Mouse (Mus musculus) E14TG2a.4 (cell line): Measurements from ENCODE around the gene Fuca1.

Experiments used
- H3K27me3 ChIP-seq: 2 replicates; pipeline ENCODE4 v1.6.1; 2014; ENCODE audit warnings: low read length, control low read depth; ENCODE audit not compliant: insufficient read depth
- H3K36me3 ChIP-seq: 2 replicates; pipeline ENCODE4 v1.6.1; 2014; ENCODE audit warnings: low read length, control low read depth; ENCODE audit not compliant: insufficient read depth
- H3K4me1 ChIP-seq: replicated peaks from 2 replicates; pipeline ENCODE4 v1.6.1; 2014; ENCODE audit warnings: low read depth, low read length, control low read depth
- H3K4me3 ChIP-seq: replicated peaks from 2 replicates; pipeline ENCODE4 v1.5.1; 2014; ENCODE audit warnings: mild to moderate bottlenecking, low read length
- H3K9me3 ChIP-seq: 2 replicates; pipeline ENCODE4 v1.6.1; 2014; ENCODE audit warnings: low read length, control low read depth
- CTCF ChIP-seq: conservative IDR thresholded peaks from 2 replicates; pipeline ENCODE4 v1.5.1; 2014; ENCODE audit warnings: low read length
- NANOG ChIP-seq: IDR thresholded peaks from 2 replicates; pipeline ENCODE4 v1.6.1; 2014; ENCODE audit warnings: borderline replicate concordance, low read length, mixed read lengths
- POU5F1 ChIP-seq: IDR thresholded peaks from 2 replicates; pipeline ENCODE4 v1.6.1; 2014; ENCODE audit warnings: low read length, borderline replicate concordance

Fuca1 gene

DNA sequence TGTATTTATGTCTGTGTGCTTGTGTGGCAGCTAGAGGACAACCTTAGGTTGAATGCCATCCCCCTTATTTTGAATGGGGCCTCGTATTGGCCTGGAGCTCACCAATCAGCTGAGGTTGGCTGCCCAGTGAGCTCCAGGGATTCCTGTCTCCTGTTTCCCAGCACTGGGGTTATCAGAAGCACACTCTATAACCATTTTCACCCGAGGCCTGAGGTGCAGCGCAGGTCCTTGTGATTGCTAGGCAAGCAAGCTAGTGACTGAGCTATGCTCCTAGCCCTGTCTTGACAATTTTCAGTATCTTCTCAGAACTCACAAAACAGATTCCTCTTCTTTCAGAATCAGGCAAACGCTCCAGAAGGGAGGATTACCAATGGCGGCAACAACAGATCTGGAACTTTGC, 64.0 kb downstream of the Fuca1 start:
- H3K9me3 ChIP-seq = no peaks in the 10 kb centered on the region
- H3K4me1 ChIP-seq = peaks cover 37% of the 10 kb centered on the region
- H3K27me3 ChIP-seq = no peaks in the 10 kb centered on the region
- H3K36me3 ChIP-seq = peaks cover 44% of the 10 kb centered on the region
- no peak for TF ChIP-seq NANOG
- no peak for TF ChIP-seq POU5F1
- TF ChIP-seq CTCF = no peak
- H3K4me3 ChIP-seq = no peak overlapping the region

DNA sequence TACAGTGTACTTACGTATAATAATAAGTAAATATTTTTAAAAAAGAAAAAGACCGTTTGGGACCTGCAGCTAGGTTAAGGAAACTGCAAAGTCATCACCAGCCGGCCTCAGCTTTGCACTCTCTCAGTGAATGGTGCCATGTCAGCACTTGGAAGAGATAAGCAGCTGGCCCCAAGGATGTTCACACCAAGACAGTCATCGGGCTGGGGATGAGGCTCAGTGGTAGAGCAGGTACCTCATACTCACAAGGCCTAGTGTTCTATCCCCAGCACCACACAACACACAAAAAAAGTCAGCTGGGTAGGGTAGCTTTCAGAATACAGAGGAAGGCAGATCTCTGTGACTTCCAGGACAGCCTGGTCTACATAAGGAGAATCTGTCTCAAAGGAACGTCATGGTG, 64.7 kb downstream of the Fuca1 start:
- no peak for TF ChIP-seq POU5F1
- no peak for TF ChIP-seq NANOG
- no peak for TF ChIP-seq CTCF
- Histone ChIP-seq H3K27me3 (no peaks in the 10 kb centered on the region), H3K36me3 (peaks cover 44% of the 10 kb centered on the region), H3K9me3 (no peaks in the 10 kb centered on the region), H3K4me3 (no peak overlapping the region), H3K4me1 (peaks cover 37% of the 10 kb centered on the region)

DNA sequence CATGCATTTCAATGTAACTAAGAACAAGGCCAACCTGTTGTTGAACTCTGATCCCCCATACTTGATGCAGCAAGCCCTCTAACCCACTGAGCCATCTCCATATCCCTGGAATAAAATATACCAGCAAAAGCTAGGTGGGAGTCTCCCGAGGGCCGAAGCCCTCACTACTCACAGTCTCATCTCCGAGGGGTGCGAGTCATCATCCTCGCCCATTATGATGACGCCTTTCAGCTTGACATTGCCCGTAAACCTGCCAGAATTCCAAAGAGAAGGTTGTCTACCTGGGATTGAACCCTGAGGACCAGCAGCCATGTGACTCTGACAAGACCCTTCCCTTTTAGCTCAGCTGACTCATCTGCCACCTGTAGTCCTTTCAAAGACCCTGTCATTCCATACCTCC, 65.2 kb downstream of the Fuca1 start:
- TF ChIP-seq NANOG (no peak), POU5F1 (no peak), CTCF (no peak)
- peak overlapping the region; percentile 99 for H3K4me3 ChIP-seq
- peaks cover 37% of the 10 kb centered on the region for H3K4me1 ChIP-seq
- H3K27me3 ChIP-seq = no peaks in the 10 kb centered on the region
- peaks cover 43% of the 10 kb centered on the region for H3K36me3 ChIP-seq
- H3K9me3 ChIP-seq = no peaks in the 10 kb centered on the region

DNA sequence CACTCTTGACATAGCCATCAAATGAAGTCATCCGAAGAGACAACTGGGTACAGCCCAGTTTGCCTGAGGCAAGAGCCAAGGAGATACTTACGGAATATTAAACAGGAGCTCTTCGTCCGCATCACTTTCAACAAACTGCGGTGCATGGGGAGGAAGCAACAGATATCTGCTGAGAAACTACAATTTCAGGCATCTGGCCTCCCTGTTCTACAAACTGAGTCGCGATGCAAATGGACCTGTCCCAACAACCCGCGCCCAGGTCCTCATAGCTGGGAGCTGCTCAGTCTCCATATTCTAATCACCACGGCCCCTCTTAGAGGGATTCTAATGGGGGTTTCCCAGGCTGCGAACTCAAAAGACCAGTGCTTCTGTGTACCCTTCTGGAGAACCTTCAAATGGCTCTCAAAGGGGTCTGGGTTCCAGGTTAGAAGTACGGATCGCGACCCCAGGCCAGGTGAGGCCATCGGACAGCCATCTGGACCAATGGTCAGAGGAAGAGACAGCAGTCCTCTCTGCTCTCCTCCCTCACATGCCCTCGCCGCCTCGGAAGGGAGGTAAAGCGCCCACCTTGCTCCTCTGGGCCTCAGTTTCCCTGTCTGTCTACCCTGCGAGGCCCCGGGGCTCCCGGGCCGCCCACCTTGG, 65.9 kb downstream of the Fuca1 start:
- Histone ChIP-seq H3K4me3 (peak overlapping the region; percentile 99), H3K4me1 (peaks cover 37% of the 10 kb centered on the region), H3K27me3 (no peaks in the 10 kb centered on the region), H3K9me3 (peaks cover under 1% of the 10 kb centered on the region; the same call in 1 of the 2 replicates), H3K36me3 (peaks cover 38% of the 10 kb centered on the region)
- TF ChIP-seq NANOG = no peak
- no peak for TF ChIP-seq CTCF
- TF ChIP-seq POU5F1 = no peak

DNA sequence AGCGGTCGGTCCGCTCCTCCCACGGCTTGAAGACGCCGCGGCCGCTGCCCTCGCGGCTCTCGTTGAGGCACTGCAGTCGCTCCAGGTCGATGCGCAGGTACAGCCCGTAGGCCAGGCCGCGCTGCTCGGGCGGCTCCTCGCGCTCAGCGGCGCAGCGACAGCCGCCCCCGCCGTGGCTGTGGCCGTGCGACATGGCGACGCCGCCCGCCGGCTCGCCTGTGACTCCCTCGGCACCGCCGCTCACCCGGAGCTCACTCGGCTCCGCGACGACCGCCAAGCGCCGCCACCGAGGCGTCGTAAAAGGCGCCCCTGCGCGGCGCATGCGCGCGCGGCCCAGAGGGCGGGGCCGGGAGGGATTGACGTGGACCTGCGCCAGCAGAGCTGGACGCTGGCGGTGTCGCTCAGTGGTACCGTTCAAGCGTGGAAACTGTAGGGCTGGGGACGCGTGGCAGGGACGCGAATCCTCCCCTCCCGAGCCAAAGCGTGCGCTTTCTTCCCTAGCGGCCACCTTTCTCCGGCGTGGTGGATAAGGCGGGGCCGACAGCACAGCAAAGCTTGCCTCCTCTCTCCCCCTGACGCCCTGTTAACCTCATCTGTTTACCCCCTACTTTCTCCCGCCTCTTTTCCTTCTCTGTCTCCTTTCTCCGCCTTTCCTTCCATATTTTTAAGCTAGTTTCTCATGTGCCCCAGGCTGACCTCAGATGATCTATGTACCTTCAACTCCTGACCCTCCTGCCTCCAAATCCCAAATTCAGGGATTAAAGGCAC, 66.6 kb downstream of the Fuca1 start, which contains the start of gene Pithd1:
Gene Pithd1 (minus strand): TSS at position 322 of the 768 bp plus-strand sequence.
- Histone ChIP-seq H3K36me3 (peaks cover 32% of the 10 kb centered on the region), H3K9me3 (peaks cover 4% of the 10 kb centered on the region; the same call in 1 of the 2 replicates), H3K27me3 (no peaks in the 10 kb centered on the region), H3K4me1 (peaks cover 33% of the 10 kb centered on the region), H3K4me3 (peak within 1 kb of the TSS; percentile 99)
- TF ChIP-seq CTCF = no peak

DNA sequence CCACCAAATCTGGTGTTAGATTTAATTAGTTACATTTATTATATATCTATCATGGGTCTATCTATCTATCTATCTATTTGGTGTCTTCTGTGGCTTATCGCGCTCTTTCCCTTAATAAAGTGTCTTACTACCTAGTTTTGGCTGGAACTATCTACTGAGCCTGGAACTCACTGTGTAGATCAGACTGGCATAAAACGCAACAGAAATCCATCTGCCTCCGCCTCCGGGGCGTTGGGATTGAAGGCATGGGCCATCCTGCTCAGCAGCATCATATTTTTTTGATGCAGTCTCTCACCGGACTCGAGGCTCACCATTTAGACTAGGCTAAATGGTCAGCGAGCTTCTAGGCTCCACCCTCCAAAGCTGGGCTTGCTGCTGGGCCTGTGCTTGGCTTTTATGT, 67.2 kb downstream of the Fuca1 start:
- Histone ChIP-seq H3K27me3 (no peaks in the 10 kb centered on the region), H3K4me1 (peaks cover 31% of the 10 kb centered on the region), H3K36me3 (peaks cover 30% of the 10 kb centered on the region), H3K9me3 (peaks cover 4% of the 10 kb centered on the region; the same call in 1 of the 2 replicates), H3K4me3 (peak overlapping the region; percentile 99)
- TF ChIP-seq CTCF = no peak
- no peak for TF ChIP-seq NANOG
- TF ChIP-seq POU5F1 = no peak
